Mouse (Mus musculus) small intestine, adult 2 months (tissue): ENCODE results near the gene Apopt1.

Experiments
- CTCF ChIP-seq: fragments of 200-500 bp; IDR thresholded peaks from 2 replicates; pipeline ENCODE4 v1.5.1; 2012; ENCODE audit warnings: low read depth, mild to moderate bottlenecking, control low read depth, inconsistent platforms, low read length, moderate library complexity, mixed read lengths; ENCODE audit not compliant: insufficient replicate concordance, insufficient read length; ENCODE audit errors: extremely low read depth
- POLR2A ChIP-seq: fragments of 200-500 bp; IDR thresholded peaks from 2 replicates; pipeline ENCODE4 v1.6.1; 2012; ENCODE audit warnings: low read depth, mild to moderate bottlenecking, control low read depth, inconsistent platforms, low read length, moderate library complexity

- no peak for TF ChIP-seq CTCF
- TF ChIP-seq POLR2A, result no peak
Observed at GRCm38 (mm10) chr12:111674850-111675486, 38.1 kb upstream of the Apopt1 start.
